Mouse (Mus musculus) cerebellum, adult 9-11 months (tissue): ENCODE results near the gene Gm5592.
"Not testable (repeated sequence)": the region's sequence is repeated elsewhere in the genome, so short reads cannot be mapped to it uniquely, and the experiment has no call there.

Experiments used
- DNase-seq: peaks from one replicate; pipeline ENCODE4 v3.0.0; 2022

The Gm5592 gene

GRCm38 (mm10) chr7:41153541-41153940 lies at the start of gene Gm5592:
Gene Gm5592, plus strand, starts transcription at chr7:41153841.
- DNase-seq: not testable (repeated sequence)

GRCm38 (mm10) chr7:41155806-41156205 lies 2.2 kb downstream of the Gm5592 start:
- not testable (repeated sequence) for DNase-seq

GRCm38 (mm10) chr7:41157879-41158278 lies 4.2 kb downstream of the Gm5592 start:
- not testable (repeated sequence) for DNase-seq

- DNase-seq: not testable (repeated sequence)
Observed at GRCm38 (mm10) chr7:41158562-41158961, 4.9 kb downstream of the Gm5592 start.

GRCm38 (mm10) chr7:41193671-41194070 lies 40.0 kb downstream of the Gm5592 start:
- DNase-seq: no peak
